Mouse (Mus musculus) midbrain, postnatal 0 days (tissue): ENCODE results near the gene Arel1. TPM values are rescaled to one million over a fixed set of nuclear protein-coding genes. Genes with fewer than 3 reads are reported as not detected.

Experiments
- ATAC-seq: fragments of 200-750 bp; cut with Nextera tagmentation; 2 replicates; pipeline ENCODE4 v1.8.0; 2017; ENCODE audit warnings: moderate number of reproducible peaks, mild to moderate bottlenecking, moderate TSS enrichment, moderate library complexity; ENCODE audit not compliant: low FRiP score
- DNase-seq: peaks from one replicate; pipeline ENCODE4 v3.0.0-alpha.2; 2015; ENCODE audit warnings: low spot score
- H3K27ac ChIP-seq: fragments of 300-500 bp; sonication (generic); 2 replicates; pipeline ENCODE4 v1.5.1; 2014; ENCODE audit warnings: low read depth, mild to moderate bottlenecking, low read length, mixed read lengths
- H3K27me3 ChIP-seq: fragments of 300-500 bp; sonication (generic); 2 replicates; pipeline ENCODE4 v1.6.1; 2014; ENCODE audit warnings: low read length, control low read depth, mixed read lengths; ENCODE audit not compliant: insufficient read depth
- H3K36me3 ChIP-seq: fragments of 300-500 bp; sonication (generic); 2 replicates; pipeline ENCODE4 v1.6.1; 2014; ENCODE audit warnings: low read length, control low read depth, mixed read lengths; ENCODE audit not compliant: insufficient read depth
- H3K4me1 ChIP-seq: fragments of 300-500 bp; sonication (generic); 2 replicates; pipeline ENCODE4 v1.6.1; 2014; ENCODE audit warnings: mild to moderate bottlenecking, control low read depth, antibody characterized with exemption, low read length, mixed read lengths; ENCODE audit not compliant: insufficient read depth
- H3K4me2 ChIP-seq: fragments of 300-500 bp; sonication (generic); 2 replicates; pipeline ENCODE4 v1.6.1; 2014; ENCODE audit warnings: low read depth, mild to moderate bottlenecking, low read length, mixed read lengths; ENCODE audit not compliant: poor library complexity, severe bottlenecking
- H3K4me3 ChIP-seq: fragments of 300-500 bp; sonication (generic); 2 replicates; pipeline ENCODE4 v1.5.1; 2014; ENCODE audit warnings: low read depth, mild to moderate bottlenecking, low read length, moderate library complexity
- H3K9ac ChIP-seq: fragments of 300-500 bp; sonication (generic); replicated peaks from 2 replicates; pipeline ENCODE4 v1.6.1; 2014; ENCODE audit warnings: mild to moderate bottlenecking, low read length, moderate library complexity, mixed read lengths; ENCODE audit not compliant: poor library complexity, severe bottlenecking
- H3K9me3 ChIP-seq: fragments of 300-500 bp; sonication (generic); 2 replicates; pipeline ENCODE4 v1.6.1; 2016; ENCODE audit warnings: low read length, control low read depth
- CTCF ChIP-seq: IDR thresholded peaks from 2 replicates; pipeline ENCODE4 v1.5.1; 2016; ENCODE audit warnings: antibody characterized with exemption, mild to moderate bottlenecking
- WGBS: fragments of 180-500 bp; shearing (Covaris S2); extraction: QIAGEN DNeasy Blood & Tissue Kit; methylation state at CpG from one replicate; pipeline ENCODE4 v1.1.7; 2014; 5-methylcytosine and 5-hydroxymethylcytosine counted together
- polyA plus RNA-seq: library from polyadenylated mRNA; unstranded; fragments of >200 nt; fragmentation: Nextera tagmentation; extraction: Ambion mirVana; gene quantifications from 2 replicates; pipeline ENCODE4 v1.2.1, GENCODE M21; 2015
- total RNA-seq: library from RNA; depleted of rRNA; stranded (reverse); fragments of >200 nt; gene quantifications from 2 replicates; pipeline ENCODE4 v1.2.3, GENCODE M21; 2014

Arel1 gene
- total and polyA plus RNA-seq, 2 experiments from 2014 or later, result 31.7 to 104 TPM

DNA sequence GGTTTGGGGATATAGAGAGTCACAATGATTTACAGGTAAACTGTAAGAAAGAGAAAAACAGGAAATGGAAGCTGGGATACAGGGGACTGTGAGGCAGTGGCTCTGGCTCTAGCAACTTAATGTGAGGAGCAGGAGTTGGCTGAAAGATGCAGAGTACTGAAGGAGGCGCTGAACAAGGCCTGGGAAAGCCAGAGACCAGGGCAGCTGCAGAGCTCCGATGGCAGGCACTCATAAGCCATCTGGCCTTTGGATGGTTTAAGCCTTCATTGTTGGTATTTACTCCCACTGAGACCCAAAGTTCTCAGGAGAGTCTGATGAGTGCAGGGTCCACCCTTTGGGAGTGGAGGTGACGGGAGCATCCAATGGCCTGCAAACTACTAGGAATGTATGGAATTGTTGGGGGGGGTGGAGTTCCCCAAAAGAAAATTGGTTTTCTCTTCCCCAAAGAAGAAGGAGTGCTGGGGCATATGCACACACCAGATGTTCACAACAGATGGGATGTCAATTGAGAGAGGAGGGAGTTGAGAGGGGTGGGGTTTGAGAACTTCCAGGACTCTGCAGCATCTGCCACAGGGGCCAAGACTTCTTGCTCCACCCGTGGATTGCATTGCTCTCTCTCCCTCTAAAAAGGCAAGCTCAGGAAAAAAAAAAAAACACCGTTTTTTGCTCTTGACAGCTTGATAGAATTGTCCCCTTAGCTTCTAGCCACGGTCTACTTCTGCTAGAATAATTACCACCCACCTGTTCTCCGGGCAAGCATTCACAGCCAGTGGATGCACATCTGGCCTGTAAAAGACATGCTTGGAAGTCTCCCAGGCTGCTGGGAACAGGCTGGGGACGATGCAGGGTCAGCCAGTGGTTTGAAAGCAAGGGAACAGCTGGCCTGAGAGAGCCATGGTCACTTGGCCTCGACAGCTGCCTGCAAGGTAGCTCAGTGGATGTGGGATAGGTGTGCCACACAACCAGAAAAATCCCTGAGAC is 76.8 kb downstream of the Arel1 start:
- no peak overlapping the region for H3K4me2 ChIP-seq
- H3K27ac ChIP-seq, result no peak overlapping the region
- ATAC-seq, result no peak
- TF ChIP-seq CTCF, result no peak
- H3K36me3 ChIP-seq, result no peaks in the 10 kb centered on the region
- H3K9ac ChIP-seq, result no peak overlapping the region
- no peaks in the 10 kb centered on the region for H3K9me3 ChIP-seq
- no peaks in the 10 kb centered on the region for H3K4me1 ChIP-seq
- DNase-seq, result peak; percentile 19
- 62% methylated on average over 9 of the region's 9 CpGs for WGBS
- H3K27me3 ChIP-seq, result no peaks in the 10 kb centered on the region
- H3K4me3 ChIP-seq, result no peak overlapping the region

DNA sequence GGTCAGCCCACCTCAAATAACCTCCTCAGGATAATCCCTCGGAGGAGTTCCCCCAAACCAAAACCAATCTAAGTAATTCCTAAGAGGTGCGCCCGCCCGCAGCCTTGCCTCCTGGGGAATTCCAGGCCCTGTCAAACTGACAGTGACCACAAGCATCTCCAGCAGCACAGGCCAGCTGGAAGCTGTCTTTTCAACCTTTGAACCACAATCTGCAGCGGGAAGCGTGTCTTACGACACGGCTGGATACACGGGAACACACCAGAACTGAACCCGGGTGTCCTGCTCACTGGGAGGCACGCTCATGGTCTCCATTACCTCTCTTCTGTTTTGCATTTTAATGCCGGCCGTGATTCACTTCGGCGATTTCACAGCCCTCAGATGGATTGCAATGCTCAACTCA is 80.4 kb downstream of the Arel1 start:
- ATAC-seq (no peak), DNase-seq (no peak)
- no peak overlapping the region for H3K4me2 ChIP-seq
- H3K27ac ChIP-seq, result no peak overlapping the region
- WGBS, result 69% methylated on average over 15 of the region's 15 CpGs
- TF ChIP-seq CTCF, result no peak
- H3K36me3 ChIP-seq, result no peaks in the 10 kb centered on the region
- H3K9ac ChIP-seq, result no peak overlapping the region
- H3K4me1 ChIP-seq, result no peaks in the 10 kb centered on the region
- no peaks in the 10 kb centered on the region for H3K9me3 ChIP-seq
- H3K27me3 ChIP-seq, result no peaks in the 10 kb centered on the region
- no peak overlapping the region for H3K4me3 ChIP-seq

GRCm38 (mm10) chr12:84885107-84885876 is 85.4 kb downstream of the Arel1 start:
- DNase-seq (no peak), ATAC-seq (no peak)
- Histone ChIP-seq H3K4me2 (no peak overlapping the region), H3K9me3 (no peaks in the 10 kb centered on the region), H3K27me3 (no peaks in the 10 kb centered on the region), H3K36me3 (no peaks in the 10 kb centered on the region), H3K9ac (no peak overlapping the region), H3K4me3 (no peak overlapping the region), H3K27ac (no peak overlapping the region), H3K4me1 (no peaks in the 10 kb centered on the region)
- no peak for TF ChIP-seq CTCF
- 71% methylated on average over 11 of the region's 11 CpGs for WGBS

DNA sequence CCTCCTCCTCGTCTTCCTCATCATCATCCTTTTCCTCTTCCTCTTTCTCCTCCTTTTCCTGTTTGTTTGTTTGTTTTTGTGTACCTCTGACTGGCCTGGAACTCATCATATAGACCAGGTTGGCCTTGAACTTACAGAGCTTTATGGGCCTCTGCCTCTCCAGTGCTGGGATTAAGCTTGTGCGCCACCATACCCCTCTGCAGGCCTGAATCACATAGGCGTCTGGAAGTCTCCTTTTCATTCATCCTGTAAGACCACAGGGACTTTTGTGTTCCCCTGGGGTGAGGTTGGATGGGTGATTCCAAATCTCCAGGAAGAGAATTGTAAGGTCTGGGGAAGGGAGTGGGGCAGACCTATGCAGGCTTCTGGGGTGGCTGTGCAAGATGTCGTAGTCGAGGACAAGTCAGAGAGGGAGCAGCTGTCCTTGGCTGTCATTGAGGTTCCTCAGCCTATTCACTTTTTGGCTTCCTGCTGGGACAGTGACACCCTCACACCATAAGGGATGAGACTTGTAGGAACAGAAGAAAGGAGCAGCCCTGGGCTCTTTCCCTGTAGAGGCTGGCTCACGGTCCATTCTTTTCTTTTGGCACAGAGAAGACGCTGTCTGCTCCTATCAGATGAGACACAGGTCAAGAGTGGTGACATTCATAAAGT is 86.2 kb downstream of the Arel1 start:
- no peak for ATAC-seq
- 81% methylated on average over 7 of the region's 7 CpGs for WGBS

DNA sequence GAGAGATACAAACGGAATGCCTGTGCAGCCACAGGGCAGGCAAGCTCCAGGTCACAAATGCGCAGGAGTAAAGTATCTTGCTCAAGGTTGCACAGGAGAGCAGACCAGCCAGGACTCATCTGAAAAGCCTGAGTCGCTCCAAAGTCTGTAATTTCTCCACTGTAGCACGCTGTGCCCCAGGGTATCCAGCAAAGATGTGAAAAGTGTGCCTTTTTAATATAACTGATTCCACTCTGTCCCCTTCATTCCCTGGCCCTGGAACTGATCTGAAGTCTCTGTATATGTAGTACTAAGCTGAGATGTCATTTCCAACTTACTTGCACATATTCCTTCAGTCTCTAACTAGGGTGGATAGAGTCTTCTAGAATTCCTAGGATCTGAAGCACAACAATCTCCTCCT is 87.9 kb downstream of the Arel1 start:
- WGBS, result 78% methylated on average over 4 of the region's 4 CpGs

More for the DNA sequence above, 86.2 kb downstream of the Arel1 start:
- Histone ChIP-seq H3K4me1 (no peaks in the 10 kb centered on the region), H3K27ac (no peak overlapping the region), H3K9ac (no peak overlapping the region), H3K27me3 (no peaks in the 10 kb centered on the region), H3K4me3 (no peak overlapping the region), H3K36me3 (no peaks in the 10 kb centered on the region), H3K4me2 (no peak overlapping the region), H3K9me3 (no peaks in the 10 kb centered on the region)
- TF ChIP-seq CTCF, result no peak
- no peak for DNase-seq

More for the DNA sequence above, 87.9 kb downstream of the Arel1 start:
- DNase-seq, result no peak
- H3K9ac ChIP-seq, result no peak overlapping the region
- H3K4me1 ChIP-seq, result no peaks in the 10 kb centered on the region
- TF ChIP-seq CTCF, result no peak
- no peak for ATAC-seq
- H3K36me3 ChIP-seq, result no peaks in the 10 kb centered on the region
- H3K27me3 ChIP-seq, result peaks cover 14% of the 10 kb centered on the region
- H3K4me2 ChIP-seq, result no peak overlapping the region
- no peak overlapping the region for H3K4me3 ChIP-seq
- H3K27ac ChIP-seq, result no peak overlapping the region
- no peaks in the 10 kb centered on the region for H3K9me3 ChIP-seq
